Mouse (Mus musculus): Measurements from ENCODE around the gene Mavs. TPM values are rescaled to one million over a fixed set of nuclear protein-coding genes. Genes with fewer than 3 reads are reported as not detected.

The Mavs gene
- 31.8 and 34.2 TPM in 2 replicates for polyA plus RNA-seq (2015; fragmentation: Nextera tagmentation; extraction: Ambion mirVana)

- WGBS = 10% methylated on average over 29 of the region's 29 CpGs
- Histone ChIP-seq H3K36me3 (ENCODE audit: insufficient read depth, low read length) (0 out of 2 replicates have a peak, but pooled peaks cover 4% of the 10 kb centered on the region), H3K27me3 (ENCODE audit: insufficient read depth, low read length) (no peaks in the 10 kb centered on the region), H3K9ac (ENCODE audit: low read depth, low read length) (peak within 1 kb of the TSS; percentile 84), H3K27ac (peak within 1 kb of the TSS; percentile 93), H3K4me3 (replicated peaks; ENCODE audit: low read depth, low read length) (peak within 1 kb of the TSS; percentile 60), H3K4me1 (replicated peaks; ENCODE audit: insufficient read depth, low read length) (peaks cover 16% of the 10 kb centered on the region), H3K9me3 (replicated peaks; ENCODE audit: low read length) (no peaks in the 10 kb centered on the region), H3K4me2 (ENCODE audit: low read length) (peak within 1 kb of the TSS; percentile 96)
- DNase-seq (ENCODE audit: low spot score) (peak; percentile 98), ATAC-seq (replicated peaks; ENCODE audit: low FRiP score, low read depth) (peak; percentile 99)
- TF ChIP-seq CTCF (IDR thresholded peaks at IDR 0.05; ENCODE audit: low read depth) = no peak
Measured at GRCm38 (mm10) chr2:131233307-131234126, at the start of gene Mavs. Gene Mavs, plus strand, starts transcription at chr2:131234063.

GRCm38 (mm10) chr2:131186343-131186742 lies 47.5 kb upstream of the Mavs start:
- H3K36me3 ChIP-seq (ENCODE audit: insufficient read depth, low read length) = no peaks in the 10 kb centered on the region
- peak overlapping the region; percentile 85; the same call in 1 of the 2 replicates for H3K27ac ChIP-seq
- DNase-seq (ENCODE audit: low spot score) (no peak), ATAC-seq (replicated peaks; ENCODE audit: low FRiP score, low read depth) (no peak)
- H3K9ac ChIP-seq (ENCODE audit: low read depth, low read length) = peak overlapping the region; percentile 40; the same call in 1 of the 2 replicates
- WGBS = 2% methylated on average over 14 of the region's 14 CpGs
- no peak for TF ChIP-seq CTCF (IDR thresholded peaks at IDR 0.05; ENCODE audit: low read depth)
- H3K27me3 ChIP-seq (ENCODE audit: insufficient read depth, low read length) = no peaks in the 10 kb centered on the region
- H3K4me2 ChIP-seq (ENCODE audit: low read length) = peak overlapping the region; percentile 99
- peak overlapping the region; percentile 72 for H3K4me3 ChIP-seq (replicated peaks; ENCODE audit: low read depth, low read length)
- H3K4me1 ChIP-seq (replicated peaks; ENCODE audit: insufficient read depth, low read length) = peaks cover 17% of the 10 kb centered on the region
- H3K9me3 ChIP-seq (replicated peaks; ENCODE audit: low read length) = no peaks in the 10 kb centered on the region

GRCm38 (mm10) chr2:131186771-131187601 lies 46.9 kb upstream of the Mavs start, which contains the start of the genes Cdc25b and Spef1:
Gene Cdc25b, plus strand, starts transcription at chr2:131186949.
Gene Spef1, minus strand, starts transcription at chr2:131187282.
- WGBS = under 1% methylated on average over 43 of the region's 43 CpGs

GRCm38 (mm10) chr2:131187602-131187922 lies 46.3 kb upstream of the Mavs start:
- H3K27ac ChIP-seq = peak overlapping the region; percentile 85
- peak overlapping the region; percentile 99 for H3K4me2 ChIP-seq (ENCODE audit: low read length)
- H3K27me3 ChIP-seq (ENCODE audit: insufficient read depth, low read length) = no peaks in the 10 kb centered on the region
- peak overlapping the region; percentile 72 for H3K4me3 ChIP-seq (replicated peaks; ENCODE audit: low read depth, low read length)
- ATAC-seq (replicated peaks; ENCODE audit: low FRiP score, low read depth) (no peak), DNase-seq (ENCODE audit: low spot score) (no peak)
- peaks cover 10% of the 10 kb centered on the region for H3K36me3 ChIP-seq (ENCODE audit: insufficient read depth, low read length)
- H3K4me1 ChIP-seq (replicated peaks; ENCODE audit: insufficient read depth, low read length) = peaks cover 17% of the 10 kb centered on the region
- TF ChIP-seq CTCF (IDR thresholded peaks at IDR 0.05; ENCODE audit: low read depth) = no peak
- H3K9ac ChIP-seq (ENCODE audit: low read depth, low read length) = peak overlapping the region; percentile 69
- no peaks in the 10 kb centered on the region for H3K9me3 ChIP-seq (replicated peaks; ENCODE audit: low read length)
- 28% methylated on average over 3 of the region's 3 CpGs for whole genome bisulfite sequencing

More at GRCm38 (mm10) chr2:131186771-131187601, 46.9 kb upstream of the Mavs start, which contains the start of the genes Cdc25b and Spef1:
- ATAC-seq (replicated peaks; ENCODE audit: low FRiP score, low read depth) = peak; percentile 85
- TF ChIP-seq CTCF (IDR thresholded peaks at IDR 0.05; ENCODE audit: low read depth) = peak; percentile 34; the same call in 1 of the 2 replicates
- DNase-seq (ENCODE audit: low spot score) = peak; percentile 92
- peak within 1 kb of the TSS; percentile 72 for H3K4me3 ChIP-seq (replicated peaks; ENCODE audit: low read depth, low read length)
- H3K9ac ChIP-seq (ENCODE audit: low read depth, low read length) = peak within 1 kb of the TSS; percentile 69
- H3K4me1 ChIP-seq (replicated peaks; ENCODE audit: insufficient read depth, low read length) = peaks cover 17% of the 10 kb centered on the region
- H3K4me2 ChIP-seq (ENCODE audit: low read length) = peak within 1 kb of the TSS; percentile 99
- peaks cover 6% of the 10 kb centered on the region; the same call in 1 of the 2 replicates for H3K36me3 ChIP-seq (ENCODE audit: insufficient read depth, low read length)
- H3K9me3 ChIP-seq (replicated peaks; ENCODE audit: low read length) = no peaks in the 10 kb centered on the region
- no peaks in the 10 kb centered on the region for H3K27me3 ChIP-seq (ENCODE audit: insufficient read depth, low read length)
- H3K27ac ChIP-seq = peak within 1 kb of the TSS; percentile 85

GRCm38 (mm10) chr2:131188311-131188710 lies 45.6 kb upstream of the Mavs start:
- H3K4me2 ChIP-seq (ENCODE audit: low read length) = peak overlapping the region; percentile 99; the same call in 1 of the 2 replicates
- 92% methylated on average over 5 of the region's 5 CpGs for WGBS
- H3K9me3 ChIP-seq (replicated peaks; ENCODE audit: low read length) = no peaks in the 10 kb centered on the region
- DNase-seq (ENCODE audit: low spot score) (no peak), ATAC-seq (replicated peaks; ENCODE audit: low FRiP score, low read depth) (no peak)
- no peaks in the 10 kb centered on the region for H3K27me3 ChIP-seq (ENCODE audit: insufficient read depth, low read length)
- H3K4me1 ChIP-seq (replicated peaks; ENCODE audit: insufficient read depth, low read length) = peaks cover 17% of the 10 kb centered on the region
- H3K36me3 ChIP-seq (ENCODE audit: insufficient read depth, low read length) = peaks cover 18% of the 10 kb centered on the region
- H3K27ac ChIP-seq = no peak overlapping the region
- H3K9ac ChIP-seq (ENCODE audit: low read depth, low read length) = no peak overlapping the region
- TF ChIP-seq CTCF (IDR thresholded peaks at IDR 0.05; ENCODE audit: low read depth) = no peak
- H3K4me3 ChIP-seq (replicated peaks; ENCODE audit: low read depth, low read length) = no peak overlapping the region
